Mouse (Mus musculus): Measurements from ENCODE around the gene Gtf3a.

GRCm38 (mm10) chr5:146931422-146931821 is 17.0 kb upstream of the Gtf3a start:
- TF ChIP-seq CHD1 (IDR thresholded peaks at IDR 0.05; ENCODE audit: low read depth, low read length) (no peak), JUND (conservative IDR thresholded peaks at IDR 0.05; ENCODE audit: low read depth, low read length) (no peak), POLR2A (IDR thresholded peaks at IDR 0.05; ENCODE audit: low read depth, low read length) (no peak), ETS1 (conservative IDR thresholded peaks at IDR 0.05; ENCODE audit: low read depth, low read length) (no peak), CTCF (conservative IDR thresholded peaks at IDR 0.05 in 1 of 2, IDR thresholded peaks at IDR 0.05 in 1 of 2; ENCODE audit: low read depth in 2 of 2, low read length in 2 of 2) (no peak), POLR2AphosphoS2 (IDR thresholded peaks at IDR 0.05; ENCODE audit: low read depth, low read length) (no peak), GABPA (IDR thresholded peaks at IDR 0.05; ENCODE audit: insufficient replicate concordance, low read depth, low read length) (no peak), USF1 (IDR thresholded peaks at IDR 0.05; ENCODE audit: low read depth, low read length) (no peak), JUN (IDR thresholded peaks at IDR 0.05; ENCODE audit: insufficient read depth, low read depth, low read length) (no peak), EP300 (IDR thresholded peaks at IDR 0.05; ENCODE audit: low read length) (no peak)
